Mouse (Mus musculus): Measurements from ENCODE around the gene Hk3. TPM values are rescaled to one million over a fixed set of nuclear protein-coding genes. Genes with fewer than 3 reads are reported as not detected.

Gene Hk3
- polyA plus RNA-seq (2014; fragmentation: Nextera tagmentation; extraction: Ambion mirVana): 1.2 and 1.3 TPM in 2 replicates

GRCm38 (mm10) chr13:55021194-55021779, at the start of gene Hk3:
Gene Hk3 (minus strand): TSS chr13:55021385.
- no peaks in the 10 kb centered on the region for H3K36me3 ChIP-seq (ENCODE audit: control insufficient read depth, insufficient read depth, low read length)
- H3K4me3 ChIP-seq (ENCODE audit: low read depth, low read length): no peak within 1 kb of the TSS
- no peak for ATAC-seq (ENCODE audit: insufficient number of reproducible peaks, insufficient read depth, low FRiP score, low read depth)
- no peaks in the 10 kb centered on the region for H3K9me3 ChIP-seq (ENCODE audit: control insufficient read depth, low read depth, low read length)
- no peak within 1 kb of the TSS for H3K4me2 ChIP-seq (replicated peaks; ENCODE audit: low read depth, low read length)
- 87% methylated on average over 13 of the region's 13 CpGs for WGBS
- H3K27ac ChIP-seq (ENCODE audit: low read length): no peak within 1 kb of the TSS
- no peaks in the 10 kb centered on the region for H3K27me3 ChIP-seq (ENCODE audit: control insufficient read depth, insufficient read depth, low read length)
- H3K4me1 ChIP-seq (ENCODE audit: control insufficient read depth, insufficient read depth, low read length): no peaks in the 10 kb centered on the region
- H3K9ac ChIP-seq (replicated peaks; ENCODE audit: low read depth, low read length): no peak within 1 kb of the TSS

DNA sequence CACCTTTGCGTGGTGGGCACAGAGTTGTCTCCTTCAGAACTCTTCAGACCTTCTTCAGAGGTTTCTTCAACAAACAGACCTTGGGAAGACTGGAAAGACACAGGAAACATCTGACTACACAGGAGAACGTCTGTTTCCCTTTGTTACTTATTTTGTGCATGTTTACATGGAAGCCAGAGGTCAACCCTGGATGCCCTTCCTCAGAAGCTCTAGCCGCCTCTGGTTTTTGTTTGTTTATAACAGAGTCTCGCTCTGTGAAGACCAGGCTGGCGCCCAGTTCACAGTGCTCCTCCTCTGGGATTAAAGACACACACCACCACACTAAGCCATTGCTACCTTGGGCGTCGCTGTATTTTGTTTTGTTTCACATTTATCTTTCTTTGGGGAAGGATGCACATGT, 48.5 kb upstream of the Hk3 start:
- Histone ChIP-seq H3K27ac (ENCODE audit: low read length) (no peak overlapping the region), H3K4me2 (replicated peaks; ENCODE audit: low read depth, low read length) (no peak overlapping the region), H3K4me1 (ENCODE audit: control insufficient read depth, insufficient read depth, low read length) (no peaks in the 10 kb centered on the region), H3K4me3 (ENCODE audit: low read depth, low read length) (no peak overlapping the region), H3K9me3 (ENCODE audit: control insufficient read depth, low read depth, low read length) (no peaks in the 10 kb centered on the region), H3K27me3 (ENCODE audit: control insufficient read depth, insufficient read depth, low read length) (no peaks in the 10 kb centered on the region), H3K9ac (replicated peaks; ENCODE audit: low read depth, low read length) (no peak overlapping the region), H3K36me3 (ENCODE audit: control insufficient read depth, insufficient read depth, low read length) (no peaks in the 10 kb centered on the region; the same call in 1 of the 2 replicates)
- WGBS: 49% methylated on average over 7 of the region's 7 CpGs
- ATAC-seq (ENCODE audit: insufficient number of reproducible peaks, insufficient read depth, low FRiP score, low read depth): no peak

GRCm38 (mm10) chr13:55063276-55063675, 42.1 kb upstream of the Hk3 start:
- no peaks in the 10 kb centered on the region; the same call in 1 of the 2 replicates for H3K36me3 ChIP-seq (ENCODE audit: control insufficient read depth, insufficient read depth, low read length)
- H3K4me3 ChIP-seq (ENCODE audit: low read depth, low read length): no peak overlapping the region
- H3K4me2 ChIP-seq (replicated peaks; ENCODE audit: low read depth, low read length): no peak overlapping the region
- no peak overlapping the region for H3K27ac ChIP-seq (ENCODE audit: low read length)
- 75% methylated on average over 2 of the region's 2 CpGs for WGBS
- no peaks in the 10 kb centered on the region for H3K27me3 ChIP-seq (ENCODE audit: control insufficient read depth, insufficient read depth, low read length)
- H3K4me1 ChIP-seq (ENCODE audit: control insufficient read depth, insufficient read depth, low read length): no peaks in the 10 kb centered on the region
- no peak for ATAC-seq (ENCODE audit: insufficient number of reproducible peaks, insufficient read depth, low FRiP score, low read depth)
- H3K9ac ChIP-seq (replicated peaks; ENCODE audit: low read depth, low read length): no peak overlapping the region
- H3K9me3 ChIP-seq (ENCODE audit: control insufficient read depth, low read depth, low read length): no peaks in the 10 kb centered on the region

DNA sequence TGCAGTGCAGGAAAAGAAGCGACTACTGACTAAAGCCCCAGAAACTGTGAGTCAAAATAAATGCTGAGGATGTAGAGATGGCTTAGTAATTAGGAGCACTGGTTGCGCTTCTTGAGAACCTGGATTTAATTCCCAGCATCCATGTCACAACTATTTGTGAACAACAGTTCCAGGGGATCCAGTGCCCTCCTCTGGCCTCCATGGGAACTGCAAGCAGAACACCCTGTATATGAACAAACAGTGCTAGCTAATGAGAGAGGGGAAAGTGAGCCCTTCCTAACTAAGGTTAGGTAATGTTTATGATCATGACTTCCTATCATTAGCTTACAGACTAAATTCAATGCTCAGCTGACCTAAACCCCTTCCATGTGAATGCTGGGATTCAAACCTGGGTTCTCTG, 36.9 kb upstream of the Hk3 start:
- ATAC-seq (ENCODE audit: insufficient number of reproducible peaks, insufficient read depth, low FRiP score, low read depth): no peak
- Histone ChIP-seq H3K36me3 (ENCODE audit: control insufficient read depth, insufficient read depth, low read length) (0 out of 2 replicates have a peak, but pooled peaks cover 2% of the 10 kb centered on the region), H3K27ac (ENCODE audit: low read length) (no peak overlapping the region), H3K4me2 (replicated peaks; ENCODE audit: low read depth, low read length) (no peak overlapping the region), H3K9ac (replicated peaks; ENCODE audit: low read depth, low read length) (no peak overlapping the region), H3K27me3 (ENCODE audit: control insufficient read depth, insufficient read depth, low read length) (no peaks in the 10 kb centered on the region), H3K9me3 (ENCODE audit: control insufficient read depth, low read depth, low read length) (no peaks in the 10 kb centered on the region), H3K4me3 (ENCODE audit: low read depth, low read length) (no peak overlapping the region), H3K4me1 (ENCODE audit: control insufficient read depth, insufficient read depth, low read length) (no peaks in the 10 kb centered on the region)
- 94% methylated on average over 2 of the region's 2 CpGs for WGBS

DNA sequence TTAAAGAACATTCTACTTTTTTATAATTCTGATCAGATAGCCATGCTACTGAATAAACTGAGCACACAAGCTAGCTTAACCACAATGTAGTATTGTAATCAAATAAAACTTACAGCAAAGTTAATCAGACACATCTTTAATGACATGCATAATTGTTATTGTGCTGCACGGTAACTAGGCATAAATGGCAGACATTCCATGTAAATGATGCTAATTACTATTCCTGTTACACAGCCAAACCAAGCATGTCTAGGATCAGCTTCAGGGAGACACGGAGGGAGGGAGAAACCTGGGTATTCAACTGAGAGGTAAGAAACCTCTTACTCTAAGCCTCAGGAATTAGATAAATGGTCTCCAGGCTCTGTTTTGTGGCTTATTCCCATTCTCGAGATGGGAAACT, 26.5 kb upstream of the Hk3 start:
- ATAC-seq (ENCODE audit: insufficient number of reproducible peaks, insufficient read depth, low FRiP score, low read depth): no peak
- H3K9me3 ChIP-seq (ENCODE audit: control insufficient read depth, low read depth, low read length): no peaks in the 10 kb centered on the region
- H3K27ac ChIP-seq (ENCODE audit: low read length): no peak overlapping the region
- whole genome bisulfite sequencing: 79% methylated on average over 3 of the region's 3 CpGs
- no peaks in the 10 kb centered on the region for H3K27me3 ChIP-seq (ENCODE audit: control insufficient read depth, insufficient read depth, low read length)
- H3K9ac ChIP-seq (replicated peaks; ENCODE audit: low read depth, low read length): no peak overlapping the region
- no peak overlapping the region for H3K4me2 ChIP-seq (replicated peaks; ENCODE audit: low read depth, low read length)
- no peak overlapping the region for H3K4me3 ChIP-seq (ENCODE audit: low read depth, low read length)
- no peaks in the 10 kb centered on the region for H3K4me1 ChIP-seq (ENCODE audit: control insufficient read depth, insufficient read depth, low read length)
- H3K36me3 ChIP-seq (ENCODE audit: control insufficient read depth, insufficient read depth, low read length): peaks cover 5% of the 10 kb centered on the region; the same call in 1 of the 2 replicates

- Histone ChIP-seq H3K4me2 (replicated peaks; ENCODE audit: low read depth, low read length) (no peak overlapping the region), H3K27ac (ENCODE audit: low read length) (no peak overlapping the region), H3K36me3 (ENCODE audit: control insufficient read depth, insufficient read depth, low read length) (peaks cover 6% of the 10 kb centered on the region), H3K9ac (replicated peaks; ENCODE audit: low read depth, low read length) (no peak overlapping the region), H3K27me3 (ENCODE audit: control insufficient read depth, insufficient read depth, low read length) (no peaks in the 10 kb centered on the region), H3K4me1 (ENCODE audit: control insufficient read depth, insufficient read depth, low read length) (no peaks in the 10 kb centered on the region), H3K4me3 (ENCODE audit: low read depth, low read length) (no peak overlapping the region), H3K9me3 (ENCODE audit: control insufficient read depth, low read depth, low read length) (no peaks in the 10 kb centered on the region)
- WGBS: 94% methylated on average over 2 of the region's 2 CpGs
- ATAC-seq (ENCODE audit: insufficient number of reproducible peaks, insufficient read depth, low FRiP score, low read depth): no peak
Observed at GRCm38 (mm10) chr13:55040016-55040415, 18.8 kb upstream of the Hk3 start.

- H3K27ac ChIP-seq (ENCODE audit: low read length): no peak overlapping the region
- WGBS: 85% methylated on average over 2 of the region's 2 CpGs
- no peak for ATAC-seq (ENCODE audit: insufficient number of reproducible peaks, insufficient read depth, low FRiP score, low read depth)
- H3K9me3 ChIP-seq (ENCODE audit: control insufficient read depth, low read depth, low read length): no peaks in the 10 kb centered on the region
- H3K4me1 ChIP-seq (ENCODE audit: control insufficient read depth, insufficient read depth, low read length): no peaks in the 10 kb centered on the region
- H3K27me3 ChIP-seq (ENCODE audit: control insufficient read depth, insufficient read depth, low read length): no peaks in the 10 kb centered on the region
- H3K9ac ChIP-seq (replicated peaks; ENCODE audit: low read depth, low read length): no peak overlapping the region
- 0 out of 2 replicates have a peak, but pooled peaks cover 4% of the 10 kb centered on the region for H3K36me3 ChIP-seq (ENCODE audit: control insufficient read depth, insufficient read depth, low read length)
- no peak overlapping the region for H3K4me3 ChIP-seq (ENCODE audit: low read depth, low read length)
- H3K4me2 ChIP-seq (replicated peaks; ENCODE audit: low read depth, low read length): no peak overlapping the region
Observed at GRCm38 (mm10) chr13:55024215-55024614, 3.0 kb upstream of the Hk3 start.

- 74% methylated on average over 9 of the region's 9 CpGs for WGBS
Observed at GRCm38 (mm10) chr13:55022715-55023114, 1.5 kb upstream of the Hk3 start.

GRCm38 (mm10) chr13:55022256-55022655, 1.1 kb upstream of the Hk3 start:
- H3K9me3 ChIP-seq (ENCODE audit: control insufficient read depth, low read depth, low read length): no peaks in the 10 kb centered on the region
- H3K27ac ChIP-seq (ENCODE audit: low read length): no peak overlapping the region
- no peak overlapping the region for H3K9ac ChIP-seq (replicated peaks; ENCODE audit: low read depth, low read length)
- WGBS: 69% methylated on average over 4 of the region's 4 CpGs
- no peak overlapping the region for H3K4me2 ChIP-seq (replicated peaks; ENCODE audit: low read depth, low read length)
- no peak for ATAC-seq (ENCODE audit: insufficient number of reproducible peaks, insufficient read depth, low FRiP score, low read depth)
- H3K27me3 ChIP-seq (ENCODE audit: control insufficient read depth, insufficient read depth, low read length): no peaks in the 10 kb centered on the region
- H3K4me1 ChIP-seq (ENCODE audit: control insufficient read depth, insufficient read depth, low read length): no peaks in the 10 kb centered on the region
- H3K4me3 ChIP-seq (ENCODE audit: low read depth, low read length): no peak overlapping the region
- no peaks in the 10 kb centered on the region for H3K36me3 ChIP-seq (ENCODE audit: control insufficient read depth, insufficient read depth, low read length)

More at GRCm38 (mm10) chr13:55022715-55023114, 1.5 kb upstream of the Hk3 start:
- no peaks in the 10 kb centered on the region for H3K36me3 ChIP-seq (ENCODE audit: control insufficient read depth, insufficient read depth, low read length)
- no peaks in the 10 kb centered on the region for H3K4me1 ChIP-seq (ENCODE audit: control insufficient read depth, insufficient read depth, low read length)
- ATAC-seq (ENCODE audit: insufficient number of reproducible peaks, insufficient read depth, low FRiP score, low read depth): no peak
- no peak overlapping the region for H3K4me2 ChIP-seq (replicated peaks; ENCODE audit: low read depth, low read length)
- no peak overlapping the region for H3K9ac ChIP-seq (replicated peaks; ENCODE audit: low read depth, low read length)
- no peak overlapping the region for H3K27ac ChIP-seq (ENCODE audit: low read length)
- H3K27me3 ChIP-seq (ENCODE audit: control insufficient read depth, insufficient read depth, low read length): no peaks in the 10 kb centered on the region
- no peak overlapping the region for H3K4me3 ChIP-seq (ENCODE audit: low read depth, low read length)
- H3K9me3 ChIP-seq (ENCODE audit: control insufficient read depth, low read depth, low read length): no peaks in the 10 kb centered on the region

Data from stomach, embryonic 14.5 days (tissue).